8 mouse cellular contexts compared by ENCODE assay signal in genomic region chr10:43220910-43221625, GRCm38 (mm10). TPM values are rescaled to one million over a fixed set of nuclear protein-coding genes. Genes with fewer than 3 reads are reported as not detected.
DNase-seq lines count a peak whose midpoint lies in the region; ATAC-seq lines count a peak whose summit lies in the region.

Gene Pdss2, plus strand, starts transcription at chr10:43221486.

- peak; percentile 95 for ATAC-seq in CD4-positive, CD25-positive, alpha-beta regulatory T cell, adult 4 months
- ATAC-seq in heart, embryonic 16.5 days (replicated peaks; ENCODE audit: extremely low read depth, insufficient read depth, low FRiP score): peak; percentile 98
- peak; percentile 98 for ATAC-seq in liver, embryonic 15.5 days (ENCODE audit: insufficient read depth)
- ATAC-seq in neural tube, embryonic 12.5 days (ENCODE audit: low FRiP score, low read depth): peak; percentile 99

- WGBS in forebrain, embryonic 10.5 days: under 1% methylated on average over 50 of the region's 50 CpGs
- under 1% methylated on average over 50 of the region's 50 CpGs for WGBS in heart, embryonic 16.5 days
- WGBS in liver, embryonic 15.5 days (ENCODE audit: insufficient replicate concordance): under 1% methylated on average over 50 of the region's 50 CpGs
- under 1% methylated on average over 50 of the region's 50 CpGs for WGBS in neural tube, embryonic 12.5 days

- H3K4me2 ChIP-seq in heart, embryonic 16.5 days (ENCODE audit: low read depth, low read length): peak within 1 kb of the TSS; percentile 97
- peak within 1 kb of the TSS; percentile 88 for H3K4me2 ChIP-seq in liver, embryonic 15.5 days
- peak within 1 kb of the TSS; percentile 68 for H3K4me2 ChIP-seq in neural tube, embryonic 12.5 days (replicated peaks)

- H3K4me1 ChIP-seq in forebrain, embryonic 10.5 days: peaks cover 20% of the 10 kb centered on the region
- peaks cover 8% of the 10 kb centered on the region for H3K4me1 ChIP-seq in heart, embryonic 16.5 days (ENCODE audit: control insufficient read depth, insufficient read depth, low read length)
- peaks cover 27% of the 10 kb centered on the region for H3K4me1 ChIP-seq in liver, embryonic 15.5 days (replicated peaks)
- H3K4me1 ChIP-seq in neural tube, embryonic 12.5 days: peaks cover 10% of the 10 kb centered on the region

- H3K27ac ChIP-seq in forebrain, embryonic 10.5 days: peak within 1 kb of the TSS; percentile 95
- peak within 1 kb of the TSS; percentile 93 for H3K27ac ChIP-seq in heart, embryonic 16.5 days (ENCODE audit: low read length)
- H3K27ac ChIP-seq in liver, embryonic 15.5 days (replicated peaks): peak within 1 kb of the TSS; percentile 85
- peak within 1 kb of the TSS; percentile 75 for H3K27ac ChIP-seq in neural tube, embryonic 12.5 days

- peak; percentile 87 for DNase-seq in c-Kit-negative CD71-positive TER-119-positive erythroid progenitor cells, embryonic 14.5 days (ENCODE audit: low read depth, low spot score)
- peak; percentile 93 for DNase-seq in forebrain, embryonic 10.5 days (ENCODE audit: extremely low spot score, low spot score)
- DNase-seq in kidney, postnatal 36 days: peak; percentile 96 to 98
- peak; percentile 95 for DNase-seq in telencephalon, adult 2 months (ENCODE audit: low read depth, low spot score)

- H3K9ac ChIP-seq in heart, embryonic 16.5 days (ENCODE audit: low read length): peak within 1 kb of the TSS; percentile 97
- H3K9ac ChIP-seq in liver, embryonic 15.5 days: peak within 1 kb of the TSS; percentile 92
- peak within 1 kb of the TSS; percentile 91 for H3K9ac ChIP-seq in neural tube, embryonic 12.5 days

- no peaks in the 10 kb centered on the region for H3K9me3 ChIP-seq in forebrain, embryonic 10.5 days
- no peaks in the 10 kb centered on the region for H3K9me3 ChIP-seq in heart, embryonic 16.5 days (replicated peaks; ENCODE audit: control insufficient read depth, low read length)
- no peaks in the 10 kb centered on the region for H3K9me3 ChIP-seq in liver, embryonic 15.5 days (replicated peaks)
- H3K9me3 ChIP-seq in neural tube, embryonic 12.5 days: no peaks in the 10 kb centered on the region

- no peaks in the 10 kb centered on the region for H3K27me3 ChIP-seq in forebrain, embryonic 10.5 days (ENCODE audit: poor library complexity, severe bottlenecking)
- H3K27me3 ChIP-seq in heart, embryonic 16.5 days (ENCODE audit: control insufficient read depth, insufficient read depth, low read length): no peaks in the 10 kb centered on the region
- H3K27me3 ChIP-seq in liver, embryonic 15.5 days: no peaks in the 10 kb centered on the region
- H3K27me3 ChIP-seq in neural tube, embryonic 12.5 days (replicated peaks): no peaks in the 10 kb centered on the region

- no peaks in the 10 kb centered on the region; the same call in 1 of the 2 replicates for H3K36me3 ChIP-seq in forebrain, embryonic 10.5 days (replicated peaks)
- H3K36me3 ChIP-seq in heart, embryonic 16.5 days (ENCODE audit: control insufficient read depth, insufficient read depth): no peaks in the 10 kb centered on the region
- no peaks in the 10 kb centered on the region for H3K36me3 ChIP-seq in liver, embryonic 15.5 days (replicated peaks)
- H3K36me3 ChIP-seq in neural tube, embryonic 12.5 days: no peaks in the 10 kb centered on the region

- H3K4me3 ChIP-seq in forebrain, embryonic 10.5 days: peak within 1 kb of the TSS; percentile 91
- H3K4me3 ChIP-seq in heart, embryonic 16.5 days (ENCODE audit: low read length): peak within 1 kb of the TSS; percentile 95
- H3K4me3 ChIP-seq in liver, embryonic 15.5 days (replicated peaks): peak within 1 kb of the TSS; percentile 94
- peak within 1 kb of the TSS; percentile 85 for H3K4me3 ChIP-seq in neural tube, embryonic 12.5 days

RNA-seq across cellular contexts. Expression of gene Pdss2, which starts in this region (rescaled TPM):
- polyA plus RNA-seq in CD4-positive, CD25-positive, alpha-beta regulatory T cell, adult 4 months (2017; shearing (Covaris generic)): 10 to 100 TPM in 1 of 2 experiments, 1 to 10 TPM in 1; 8.9 to 18.1 TPM
- polyA plus RNA-seq in forebrain, embryonic 10.5 days (2016; fragmentation: Nextera tagmentation; extraction: Ambion mirVana): 17.1 and 17.2 TPM in 2 replicates
- 13.9 and 14.6 TPM in 2 replicates for polyA plus RNA-seq in heart, embryonic 16.5 days (2015; fragmentation: Nextera tagmentation; extraction: Ambion mirVana)
- 6.7 and 7.6 TPM in 2 replicates for polyA plus RNA-seq in liver, embryonic 15.5 days (2015; fragmentation: Nextera tagmentation; extraction: Ambion mirVana)
- 13.6 and 13.9 TPM in 2 replicates for polyA plus RNA-seq in neural tube, embryonic 12.5 days (2016; fragmentation: Nextera tagmentation; extraction: Ambion mirVana)

Comparison
In these comparisons a context has a peak if more than half of its experiments do, and no peak if none do; other contexts are left out.
1. Peak in every context shown above with its lines: DNase-seq, ATAC-seq, H3K4me3 ChIP-seq and H3K27ac ChIP-seq.